Mouse (Mus musculus) gastrocnemius, postnatal 4 days (tissue): ENCODE measurements around the gene Slc11a2. TPM values are rescaled to one million over a fixed set of nuclear protein-coding genes. Genes with fewer than 3 reads are reported as not detected.
"Not testable (repeated sequence)": the region's sequence is repeated elsewhere in the genome, so short reads cannot be mapped to it uniquely, and the experiment has no call there.

Experiments
- DNase-seq, 2 experiments: peaks; one replicate each; pipeline ENCODE4 v3.0.0; 2021 to 2022; ENCODE audit warnings: low spot score in 2 of 2, mixed read lengths in 2 of 2
- total RNA-seq, 2 experiments: library from RNA; stranded (reverse); gene quantifications; 2 replicates each; pipeline ENCODE4 v1.2.3; 2021

Slc11a2 gene
- total RNA-seq, 2 experiments from 2014 or later: 28.0 to 28.6 TPM

DNA sequence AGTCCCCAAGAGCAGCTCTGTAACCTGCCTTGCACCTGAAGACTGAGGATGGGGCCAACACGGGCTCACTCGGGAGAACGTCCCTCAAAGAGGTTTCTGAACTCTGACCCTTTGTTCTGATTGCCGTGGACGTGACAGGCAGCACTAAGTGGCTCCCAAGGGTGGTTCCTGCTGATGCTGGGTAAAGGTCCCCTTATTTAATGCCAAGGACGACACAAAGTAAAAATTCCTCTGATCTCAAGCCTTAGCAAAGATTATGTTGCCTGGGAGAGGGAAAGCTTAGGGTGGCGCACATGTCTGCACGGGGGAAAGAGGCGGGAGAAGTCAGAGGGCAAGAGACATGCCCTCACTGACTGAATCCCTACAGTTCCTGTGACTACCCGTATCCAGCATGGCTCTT lies 11.6 kb upstream of the Slc11a2 start:
- no peak for DNase-seq

DNA sequence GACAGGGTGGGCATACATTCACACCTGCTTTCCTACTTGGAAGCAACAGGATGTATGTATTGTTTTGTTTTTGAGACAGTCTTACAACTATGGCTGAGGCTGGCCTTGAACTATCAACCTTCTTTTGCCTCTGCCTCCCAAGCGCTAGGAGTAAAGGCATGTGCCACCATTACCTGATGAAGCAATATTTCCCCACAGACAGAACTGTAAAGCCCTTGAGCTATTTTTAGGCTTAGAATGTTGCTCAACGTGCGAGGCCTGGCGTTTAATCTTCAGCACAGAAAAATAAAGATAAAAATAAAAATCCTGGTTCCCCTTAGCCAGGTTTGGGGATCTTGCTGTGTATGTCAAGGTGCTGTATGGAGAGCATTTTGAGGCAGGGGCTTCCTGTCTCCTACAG lies 11.2 kb upstream of the Slc11a2 start:
- DNase-seq: no peak

DNA sequence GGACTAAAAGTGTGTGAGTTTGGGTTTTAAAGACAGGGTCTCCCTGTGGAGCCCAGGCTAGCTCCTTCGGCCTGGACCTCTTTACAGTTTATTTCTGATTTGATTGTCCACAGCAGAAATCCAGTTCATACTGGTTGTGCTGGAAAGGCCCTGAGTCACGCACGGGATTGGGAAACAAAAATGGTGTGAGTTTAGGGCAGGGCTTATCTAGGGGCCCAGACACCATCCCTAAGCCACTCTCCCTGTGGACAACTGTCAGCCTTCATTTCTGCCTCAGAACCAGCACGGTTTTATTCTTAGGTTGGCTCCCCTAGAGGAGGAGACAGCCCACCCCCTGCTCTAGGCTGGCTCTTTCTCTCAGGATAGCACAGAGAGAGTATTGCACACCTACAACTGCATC lies 8.4 kb upstream of the Slc11a2 start:
- DNase-seq: no peak

DNA sequence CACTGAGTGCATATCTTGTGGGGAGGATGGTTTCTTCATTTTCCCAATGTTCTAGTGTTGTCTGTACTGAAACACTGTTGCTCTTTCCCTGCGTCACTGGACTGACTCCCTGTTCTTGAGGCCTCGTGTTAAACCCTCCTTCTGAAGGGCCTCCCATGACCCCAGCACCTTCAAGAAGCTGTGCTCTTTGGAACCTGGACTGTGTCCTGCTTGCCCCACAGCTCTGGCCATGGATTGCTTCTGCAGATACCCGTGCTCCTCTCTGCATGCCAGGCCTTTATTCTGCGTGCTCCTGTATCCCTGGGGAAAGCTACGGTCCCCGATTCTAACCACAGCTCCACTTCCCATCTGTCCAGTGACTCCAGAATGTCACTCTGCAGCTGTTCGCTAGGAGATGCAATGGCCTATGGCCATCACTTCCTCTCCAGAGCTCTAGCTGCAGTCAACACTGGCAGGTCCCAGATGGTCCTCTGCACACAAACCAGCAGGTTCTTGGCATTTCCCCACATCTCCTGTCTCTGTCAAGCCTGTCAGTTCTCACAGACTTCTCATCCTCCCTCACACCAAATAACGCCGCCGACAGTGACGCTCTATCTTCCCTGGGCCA lies 5.2 kb upstream of the Slc11a2 start:
- no peak for DNase-seq

DNA sequence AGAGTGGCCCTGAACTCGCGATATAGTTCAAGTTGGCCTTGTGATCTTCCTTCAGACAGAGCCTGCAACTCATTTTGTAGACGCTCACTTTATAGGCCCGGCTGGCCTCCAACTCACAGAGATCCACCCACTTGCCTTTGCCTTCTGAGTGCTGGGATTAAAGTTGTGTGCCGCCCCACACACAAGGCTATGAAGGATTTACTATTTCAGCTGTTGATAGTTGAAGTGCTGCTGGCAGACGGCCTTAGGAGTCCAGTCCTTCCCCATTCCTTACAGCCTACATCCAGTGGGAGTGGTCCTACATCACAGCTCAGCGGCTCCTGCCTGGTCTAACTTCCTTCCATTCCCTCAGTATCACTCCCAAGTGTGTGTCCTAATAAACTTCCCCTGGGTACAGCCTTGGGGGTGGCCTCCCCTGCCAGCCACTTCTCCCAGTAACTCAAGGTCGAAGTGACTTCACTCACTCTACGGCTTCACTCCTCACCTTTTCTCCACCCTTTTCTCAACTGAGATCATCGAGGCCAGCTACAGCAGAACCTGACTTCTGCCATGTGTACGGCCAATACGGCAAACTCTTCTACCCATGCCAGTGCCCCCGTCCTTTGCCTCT lies 3.5 kb upstream of the Slc11a2 start:
- peak in 1 of 2 experiments; percentile 42 for DNase-seq

DNA sequence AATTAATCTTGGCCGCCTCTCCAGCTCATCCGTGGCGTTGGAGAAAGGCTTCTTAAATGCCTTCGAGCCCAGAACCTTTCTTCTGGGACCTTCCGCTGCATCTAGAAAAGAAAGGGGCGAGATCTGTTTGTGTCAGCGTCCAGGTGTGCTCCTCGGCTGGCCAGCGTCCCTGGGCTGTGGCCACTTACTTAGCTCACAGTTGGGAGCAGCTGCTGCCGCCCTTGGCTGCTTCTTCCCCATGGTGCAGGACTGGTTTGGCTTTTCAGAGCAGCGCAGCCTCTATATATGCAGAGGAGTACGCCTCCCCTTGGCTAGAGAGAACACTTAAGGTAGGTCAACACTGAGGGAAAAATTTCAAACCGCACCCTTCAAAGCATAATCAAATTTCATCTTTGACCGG lies 956 bp downstream of the Slc11a2 start:
- DNase-seq: no peak

DNA sequence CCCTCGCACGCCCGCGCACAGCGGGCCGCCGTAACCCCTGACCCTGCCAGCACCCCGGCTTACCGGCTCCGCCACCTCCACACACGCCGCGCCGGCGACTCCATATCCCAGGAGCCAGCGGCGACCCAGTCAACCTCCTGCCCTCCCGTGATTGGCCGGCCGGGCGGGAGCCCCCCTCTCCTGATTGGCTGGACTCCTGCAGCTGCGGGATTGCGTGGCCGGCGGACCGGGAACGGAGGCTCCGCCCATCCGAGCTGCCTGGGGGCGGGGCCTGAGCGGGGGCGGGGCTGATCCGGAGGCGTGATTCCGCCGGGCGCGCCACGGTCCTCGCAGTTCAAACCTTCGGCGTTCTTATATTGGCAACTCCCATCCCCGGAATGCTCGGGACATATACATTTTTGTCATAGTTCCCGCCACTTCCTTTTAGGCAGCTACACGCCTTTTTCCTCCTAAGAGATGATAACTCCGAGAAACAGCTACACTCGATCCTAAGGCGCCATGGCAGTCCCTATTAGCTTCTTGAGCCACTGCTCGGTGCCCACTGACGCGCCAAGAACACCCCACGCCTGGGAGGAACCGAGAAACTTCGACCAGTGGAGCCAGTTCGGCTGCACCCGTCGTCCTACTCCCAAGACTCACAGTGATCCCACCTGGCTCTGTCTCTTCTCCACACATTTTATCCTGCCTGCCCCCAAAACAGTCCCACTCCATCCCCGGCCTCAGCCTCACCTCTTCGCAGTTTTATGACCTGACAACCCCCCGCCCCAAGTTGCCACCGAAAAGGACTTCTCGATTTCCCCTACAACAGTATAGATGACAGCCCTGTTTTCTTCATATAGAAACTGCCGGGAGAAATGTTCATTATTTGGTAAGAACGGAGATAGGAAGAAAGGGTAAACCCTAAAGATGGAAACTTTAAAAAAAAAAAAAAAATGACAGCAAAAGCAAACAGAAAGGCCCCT lies 1.7 kb downstream of the Slc11a2 start:
- DNase-seq: peak; percentile 95 to 96

DNA sequence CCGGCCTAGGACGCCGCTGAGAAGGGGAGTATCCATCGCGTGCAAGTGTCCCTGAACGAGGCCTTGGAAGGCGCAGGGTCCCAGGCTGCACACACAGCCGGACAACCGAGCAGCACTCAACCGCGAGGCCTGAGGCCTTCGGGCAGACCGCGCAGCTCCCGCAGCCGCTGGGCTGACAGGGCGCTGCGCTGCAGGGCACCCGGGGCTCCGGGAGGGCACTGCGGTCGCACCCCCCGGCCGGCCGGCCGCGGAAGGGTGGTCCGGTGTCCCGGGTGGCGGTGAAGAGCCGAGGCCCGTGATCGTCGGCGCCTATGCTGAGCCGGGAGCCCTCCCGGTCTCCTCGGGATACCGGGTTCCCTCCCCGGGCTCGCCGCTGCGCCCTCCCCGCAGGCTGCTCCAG lies 2.4 kb downstream of the Slc11a2 start:
- DNase-seq: no peak

DNA sequence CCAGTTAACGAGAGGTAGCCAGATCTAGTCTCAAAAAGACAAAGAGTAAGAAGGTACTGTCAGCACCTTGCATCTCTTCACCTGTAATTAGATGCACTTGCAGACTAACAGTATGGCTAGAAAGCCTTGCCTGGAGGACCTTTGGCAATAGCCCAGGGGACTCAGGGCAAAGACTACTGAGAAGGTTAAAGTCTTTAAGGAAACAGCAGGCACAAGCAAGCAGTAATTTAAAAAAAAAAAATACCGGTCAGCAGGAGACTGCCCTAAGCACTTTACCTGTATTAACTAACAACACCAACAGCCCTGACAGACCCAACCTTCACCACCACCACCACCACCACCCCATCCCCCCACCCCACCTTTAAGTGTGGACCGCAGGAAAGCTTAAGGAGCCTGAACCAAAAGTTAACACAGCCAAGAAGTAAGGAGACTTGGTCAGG lies 3.1 kb downstream of the Slc11a2 start, which contains the start of gene Gm5475:
Gene Gm5475, plus strand, starts transcription at position 390 of the 440 bp plus-strand sequence.
- DNase-seq: not testable (repeated sequence)

DNA sequence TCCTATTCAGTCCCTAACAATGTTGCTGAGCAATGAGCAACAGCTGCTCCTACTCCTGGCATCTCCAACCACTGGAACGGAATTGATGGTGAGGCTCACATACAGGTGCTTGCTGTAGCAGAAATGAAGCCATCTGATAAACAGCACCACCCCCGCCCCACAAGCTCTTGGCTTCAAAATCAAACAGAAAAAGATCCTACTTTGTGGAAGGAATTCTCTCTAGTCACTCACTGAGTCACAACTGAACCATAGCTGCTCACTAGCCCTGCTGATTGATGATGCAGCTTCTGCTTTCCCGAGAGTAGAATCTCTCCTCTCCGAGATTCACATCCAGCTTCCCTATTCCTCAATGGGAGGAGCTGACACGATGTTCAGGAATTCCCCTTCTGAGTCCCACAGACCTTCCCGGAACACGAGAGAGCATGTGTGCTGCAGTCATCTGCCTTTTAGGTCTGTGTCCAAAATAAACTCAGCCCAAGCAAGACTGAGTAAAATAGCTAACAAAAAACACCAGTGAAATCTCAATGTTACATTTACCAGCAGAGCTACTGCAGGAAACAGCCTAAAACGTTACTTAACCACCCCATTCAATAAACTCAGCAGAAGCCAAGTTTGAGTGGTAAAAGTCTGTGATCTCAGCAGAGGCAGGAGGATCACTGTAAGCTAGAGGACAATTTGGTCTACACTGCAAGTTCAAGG lies 3.7 kb downstream of the Slc11a2 start:
- no peak for DNase-seq

DNA sequence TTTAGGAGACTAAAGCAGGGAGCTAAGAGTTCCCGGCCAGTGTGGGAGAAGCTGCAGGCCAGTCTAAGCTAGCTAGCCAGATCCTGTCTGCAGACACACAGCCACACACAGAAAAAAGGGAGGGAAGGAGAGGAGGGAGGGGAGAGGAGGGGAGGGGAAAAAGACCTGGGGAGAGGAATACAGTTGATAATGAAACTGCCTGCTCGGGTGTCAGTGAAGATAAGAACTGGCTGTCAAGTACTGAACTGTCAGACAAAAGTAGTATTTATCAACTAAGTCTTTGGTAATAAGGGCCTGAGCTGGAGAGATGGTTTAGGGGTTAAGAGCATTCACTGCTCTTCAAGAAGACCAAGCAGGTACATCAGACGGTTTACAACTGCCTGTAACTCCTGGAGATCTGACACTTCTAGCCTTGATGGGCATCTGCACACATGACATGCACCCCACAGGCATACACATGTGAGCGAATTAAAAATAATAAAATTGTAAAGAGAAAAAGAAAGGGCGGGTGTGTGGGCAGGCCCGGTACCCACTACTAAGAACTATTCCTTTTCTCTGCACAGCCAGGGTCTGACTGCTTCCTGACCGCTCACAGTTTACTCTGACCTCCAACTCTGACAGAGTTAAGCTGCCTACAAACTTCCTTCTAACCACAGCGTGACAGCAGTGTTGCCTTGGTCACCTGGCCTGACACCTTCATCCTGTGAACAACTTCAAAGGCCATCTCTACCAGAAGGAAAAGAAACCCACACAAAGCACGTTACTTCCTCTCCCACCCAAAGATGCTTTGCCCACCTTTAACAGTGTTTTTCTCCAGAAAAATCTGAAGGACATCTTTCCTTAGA lies 4.7 kb downstream of the Slc11a2 start:
- no peak for DNase-seq

DNA sequence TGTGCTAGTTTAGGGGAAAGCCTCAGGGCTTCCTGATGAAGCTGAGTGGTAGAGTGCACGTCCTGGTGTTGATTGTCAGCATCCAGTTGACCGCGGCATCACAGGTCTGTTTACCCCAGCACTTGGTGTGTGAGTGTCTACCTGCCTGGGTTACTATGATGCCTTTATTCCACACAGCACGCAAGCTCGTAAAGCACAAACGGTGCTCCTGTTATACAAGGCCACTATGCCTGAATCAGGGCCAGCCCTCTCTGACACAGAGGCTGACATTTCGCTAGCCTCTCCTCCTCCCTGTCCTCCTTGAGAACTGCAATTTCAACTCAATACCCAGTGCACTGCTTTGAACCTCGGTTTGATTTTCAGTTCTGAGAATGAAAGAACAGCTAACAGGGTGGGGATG lies 5.6 kb downstream of the Slc11a2 start:
- no peak for DNase-seq

DNA sequence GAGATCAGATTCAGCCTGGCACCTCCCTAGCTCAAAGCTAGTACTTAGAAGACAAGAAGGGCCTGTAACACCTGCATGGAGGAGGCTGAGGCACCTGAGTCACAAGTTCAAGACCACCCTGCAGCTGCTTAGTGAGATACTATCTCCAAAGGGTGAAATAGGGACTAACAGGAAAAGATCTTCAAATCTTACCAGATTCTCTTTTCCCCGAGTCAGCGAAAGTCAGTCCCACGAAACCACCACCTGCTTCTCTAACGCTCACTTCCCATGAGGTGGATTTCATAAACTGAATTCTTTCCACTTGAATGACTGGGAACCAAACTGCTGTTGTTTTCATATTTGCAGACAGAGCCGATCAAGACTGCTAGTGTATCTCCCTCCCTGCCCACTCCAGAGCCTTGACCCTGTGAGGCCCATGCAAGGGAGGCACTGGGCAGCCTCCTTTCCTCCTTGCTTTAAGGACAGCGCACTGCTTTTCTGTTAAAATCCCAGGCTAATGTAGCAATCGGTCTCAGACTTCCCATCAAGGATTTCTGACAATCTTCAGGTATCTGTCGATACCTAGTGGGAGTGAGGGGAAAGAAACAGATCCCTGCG lies 6.9 kb downstream of the Slc11a2 start:
- DNase-seq: no peak

DNA sequence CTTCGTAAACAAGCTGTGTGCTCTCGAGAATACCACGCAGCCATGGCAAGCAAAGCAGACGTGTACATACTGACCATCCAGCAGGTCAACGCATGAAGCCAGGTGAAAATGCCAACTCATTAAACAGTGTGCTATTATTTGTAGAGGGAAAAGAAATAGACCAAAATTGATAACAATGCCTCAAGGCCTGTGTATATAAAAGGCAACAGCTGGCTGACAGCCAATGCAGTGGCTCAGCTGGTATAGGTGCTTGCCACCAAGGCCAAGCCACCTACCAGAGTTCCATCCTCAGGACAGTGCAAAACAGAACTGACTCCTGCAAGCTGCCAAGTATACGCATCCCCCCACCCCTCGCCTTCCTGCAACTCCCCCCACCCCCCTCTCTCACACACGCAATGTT lies 9.2 kb downstream of the Slc11a2 start:
- no peak for DNase-seq

DNA sequence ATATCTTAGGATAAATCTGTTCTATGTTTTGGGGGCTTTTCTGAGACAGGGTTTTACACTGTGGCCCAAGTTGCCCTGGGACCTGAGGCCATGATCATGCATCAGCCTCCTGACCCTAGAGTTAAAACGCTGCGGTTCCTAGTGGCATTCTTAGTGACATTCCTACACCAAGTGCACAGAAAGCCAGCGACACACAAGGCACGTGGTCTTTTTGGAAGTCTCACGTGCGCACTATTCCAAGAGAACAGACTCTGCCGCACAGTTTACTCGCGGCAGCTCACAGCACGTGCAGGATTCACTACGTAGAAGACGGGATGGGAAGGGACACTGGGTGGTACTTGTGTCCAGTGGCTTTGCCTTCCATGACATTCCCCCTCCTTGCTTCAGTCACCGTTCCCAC lies 9.9 kb downstream of the Slc11a2 start:
- DNase-seq: no peak

DNA sequence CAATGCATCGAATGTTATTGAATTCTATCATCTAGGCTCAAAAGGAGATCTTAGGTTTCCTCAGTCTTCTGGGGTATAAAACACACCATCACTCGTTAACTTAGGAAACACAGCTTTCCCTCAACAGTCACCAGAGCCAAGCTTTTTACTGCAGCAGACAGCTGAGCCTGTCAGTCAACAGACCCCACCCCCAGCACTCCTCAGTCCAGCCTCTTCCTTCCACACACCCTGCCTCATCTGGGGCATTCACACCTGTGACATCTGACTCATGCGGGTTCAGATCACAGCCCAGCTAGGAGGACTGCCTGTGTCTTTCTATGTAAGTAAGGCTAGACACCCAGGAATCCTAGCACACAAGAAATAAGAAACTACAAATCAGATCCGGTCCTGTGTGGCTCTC lies 10.9 kb downstream of the Slc11a2 start:
- DNase-seq: no peak

DNA sequence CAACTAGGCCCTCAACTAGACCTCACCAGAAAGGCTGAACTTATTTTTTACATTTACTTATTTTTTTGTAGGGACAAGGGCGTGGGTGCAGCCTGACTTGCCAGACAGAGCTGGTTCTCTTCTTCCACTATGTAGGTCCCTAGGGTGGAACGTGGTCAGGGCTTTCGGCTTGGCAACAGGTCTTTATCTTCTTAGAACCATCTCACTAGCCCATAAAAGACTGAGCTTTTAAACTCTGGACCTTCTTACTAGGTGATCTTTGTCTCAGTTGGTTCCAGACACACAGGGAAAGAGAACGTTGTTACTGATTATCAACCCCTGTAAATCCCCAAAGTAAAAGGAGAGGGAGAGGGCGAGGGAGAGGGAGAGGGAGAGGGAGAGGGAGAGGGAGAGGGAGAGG lies 11.6 kb downstream of the Slc11a2 start:
- no peak for DNase-seq

DNA sequence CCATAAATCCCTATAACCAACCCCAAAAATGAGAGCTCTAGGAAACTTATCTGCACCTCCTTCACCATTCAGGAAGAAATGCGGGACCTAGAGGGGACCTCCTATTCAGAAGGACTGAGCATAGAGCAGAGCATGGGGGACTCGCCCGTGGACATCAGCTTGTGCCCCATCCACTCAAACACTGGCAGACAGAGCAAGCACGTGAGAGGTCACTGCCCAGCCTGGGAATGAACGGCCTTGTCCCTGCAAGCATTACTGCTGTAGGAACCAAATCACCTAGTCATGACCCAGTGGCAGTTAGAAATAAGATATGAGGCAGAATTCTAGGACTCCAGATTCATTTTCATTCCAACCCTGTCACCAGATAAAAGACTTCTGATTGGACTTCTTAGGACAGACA lies 13.1 kb downstream of the Slc11a2 start:
- DNase-seq: no peak

DNA sequence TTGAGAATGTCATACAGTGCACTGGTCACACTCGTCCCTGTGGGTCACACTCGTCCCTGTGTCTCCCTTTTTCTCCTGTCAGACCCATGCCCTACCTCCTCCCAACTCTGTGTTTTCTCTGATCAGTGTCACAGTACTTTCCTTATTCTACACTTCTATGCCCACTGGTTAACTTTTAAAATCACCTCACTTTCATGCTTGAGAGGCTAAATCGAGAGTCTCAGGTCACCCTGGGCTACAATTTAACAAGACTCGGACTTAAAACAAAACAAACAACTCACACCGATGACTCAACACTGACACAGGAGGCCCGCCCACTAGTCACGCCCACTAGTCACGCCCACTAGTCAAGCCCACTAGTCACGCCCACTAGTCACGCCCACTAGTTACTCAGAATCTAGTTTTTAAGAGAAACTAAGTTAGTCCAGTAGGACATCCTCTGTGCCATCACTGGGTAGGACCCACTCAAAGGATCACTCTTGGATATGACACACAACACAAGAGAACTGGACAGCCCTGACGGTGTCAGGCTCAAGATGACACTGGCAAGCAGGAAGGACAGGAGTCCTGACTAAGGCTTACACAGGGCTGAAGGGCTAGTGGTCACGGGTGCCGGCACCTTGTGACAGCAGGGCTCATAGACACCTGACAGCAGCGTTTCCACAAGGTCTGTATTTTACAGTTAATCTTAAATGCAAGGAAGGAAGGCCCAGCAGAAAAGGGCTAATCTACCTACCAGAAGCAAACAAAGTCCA lies 13.8 kb downstream of the Slc11a2 start:
- no peak for DNase-seq
